Mouse (Mus musculus) left cerebral cortex, postnatal 4 days (tissue): ENCODE measurements at regions not wholly inside any gene's neighbourhood (a gene's known extent, or its start where the extent isn't known, plus 50 kb on each side); places are given as distances from the start of the nearest gene placed in this dataset.

ENCODE experiments used
- DNase-seq: peaks from one replicate; pipeline ENCODE4 v3.0.0-alpha.2; 2022
- intact Hi-C: fragments of 180-260 bp; cut with DNase I; formaldehyde crosslinking; loops from one replicate; pipeline ENCODE4 v1.15.1; 2025

DNA sequence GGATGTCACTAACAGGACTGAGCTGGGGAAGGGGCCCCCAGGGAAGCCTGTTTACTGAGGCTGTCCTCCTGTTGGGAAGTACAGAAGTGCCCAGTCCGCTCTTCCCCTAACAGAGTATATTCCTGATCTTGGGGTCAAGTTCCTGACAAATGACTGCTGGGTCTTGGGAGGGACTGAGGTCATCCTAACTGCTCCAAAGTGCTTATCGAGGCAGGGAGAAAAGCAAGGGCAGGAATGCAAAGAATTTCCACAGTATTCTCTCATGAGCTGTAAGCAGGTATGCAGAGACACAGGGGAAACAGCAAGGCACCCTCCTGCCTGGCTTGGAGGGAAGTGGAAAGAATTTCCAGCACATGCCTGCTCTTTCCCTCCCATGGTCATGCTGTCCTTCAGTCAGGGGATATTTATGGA, 107.9 kb downstream of the Oma1 start:
- intact Hi-C loops: no loop called here
- DNase-seq: no peak

DNA sequence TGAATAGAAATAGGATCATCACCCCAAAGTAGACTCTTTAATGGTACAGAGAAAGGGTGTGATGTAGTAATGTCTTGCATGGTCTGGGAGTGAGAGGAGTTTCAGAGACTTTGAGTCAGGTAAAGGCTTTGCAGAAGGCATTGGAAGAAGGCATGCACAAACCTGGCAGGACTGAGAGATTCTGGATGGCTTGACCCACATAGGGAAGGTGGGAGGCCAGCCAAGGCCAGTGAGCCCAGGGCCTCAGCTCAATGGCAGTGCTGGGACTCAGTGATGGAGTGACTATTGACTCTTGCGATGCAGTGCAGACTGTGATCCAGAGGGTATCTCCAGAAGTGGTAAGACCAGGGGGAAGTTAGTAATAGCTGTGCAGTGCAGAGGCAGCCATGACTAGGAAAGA, 127.8 kb downstream of the Oma1 start:
- intact Hi-C loops: no loop called here
- DNase-seq: no peak

DNA sequence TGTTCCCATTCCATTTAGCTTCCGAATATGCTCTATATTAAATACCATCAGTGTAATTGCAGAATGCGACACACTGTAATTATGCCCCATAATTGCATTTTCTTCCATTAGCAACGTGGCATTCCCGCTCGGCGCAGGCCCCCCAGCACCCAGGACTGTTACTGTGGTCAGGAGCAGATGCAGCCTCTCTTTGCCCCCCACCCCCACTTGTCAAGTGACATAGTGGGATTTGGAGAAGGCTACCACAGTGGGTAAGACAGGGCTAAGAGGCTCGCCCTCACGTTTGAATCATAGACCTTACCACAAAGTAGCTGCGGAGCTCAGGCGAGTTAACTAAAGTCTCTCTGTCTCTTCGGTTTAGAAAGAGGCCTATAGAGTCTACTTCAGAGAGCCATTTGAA, 128.3 kb downstream of the Oma1 start:
- no peak for DNase-seq
- intact Hi-C loops: no loop called here

DNA sequence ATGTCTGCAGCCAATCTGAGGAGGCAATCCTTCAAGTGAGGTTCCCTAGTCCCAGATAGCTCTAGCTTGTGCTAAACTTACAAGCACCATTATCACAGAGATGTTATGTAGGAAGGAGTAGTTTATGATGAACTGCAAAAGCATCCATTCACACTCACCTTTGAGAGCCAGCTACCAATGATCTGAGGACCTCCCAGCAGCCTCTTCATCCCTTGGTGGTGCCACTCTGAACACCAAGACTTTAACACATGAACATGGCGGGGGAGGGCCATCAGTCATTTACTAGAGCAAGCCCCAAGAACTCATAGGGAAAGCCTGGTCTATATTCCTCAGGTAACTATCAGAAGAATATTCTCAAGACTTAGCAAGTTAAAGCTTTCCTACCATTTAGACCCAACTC, 135.7 kb downstream of the Oma1 start:
- intact Hi-C loops: no loop called here
- DNase-seq: no peak

DNA sequence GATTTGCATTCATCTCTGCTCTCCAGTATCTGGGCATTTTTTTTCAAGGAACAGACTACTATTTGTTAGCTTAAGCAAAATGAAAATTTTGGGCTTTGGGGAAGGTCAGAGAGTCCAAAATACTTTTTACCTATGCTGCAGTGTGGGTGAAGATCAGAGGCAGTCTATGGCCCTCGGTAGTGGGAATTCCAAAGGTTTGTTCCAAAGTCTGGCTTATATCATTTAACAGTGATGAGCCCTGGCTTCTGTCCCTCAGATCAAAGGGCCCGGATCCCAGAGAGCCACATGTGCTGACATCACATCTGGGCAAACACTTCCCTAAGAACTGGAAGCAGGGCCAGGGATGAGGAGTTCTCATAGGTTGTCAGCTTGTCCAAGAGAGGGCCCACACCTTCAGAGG, 136.5 kb downstream of the Oma1 start:
- intact Hi-C loops: no loop called here

DNA sequence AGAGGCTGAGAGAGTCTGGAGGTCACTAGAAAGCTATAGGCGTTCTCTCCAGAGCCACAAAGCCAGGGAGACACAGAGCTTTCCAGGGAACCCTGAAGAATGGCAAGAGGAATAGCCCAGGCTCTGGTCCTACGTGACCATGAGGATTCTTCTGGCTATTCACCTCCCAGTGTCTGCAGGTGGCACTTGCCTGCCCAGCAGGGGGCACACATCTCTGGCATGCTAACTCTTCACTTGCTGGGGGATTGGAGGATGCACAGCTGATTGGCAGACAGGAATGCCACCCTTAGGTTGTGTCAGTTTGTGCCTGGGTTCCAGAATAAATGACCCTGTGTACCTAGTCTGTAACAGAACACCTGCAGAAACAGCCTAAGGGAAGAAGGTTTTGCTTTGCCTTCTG, 141.8 kb downstream of the Oma1 start:
- intact Hi-C loops: no loop called here
- DNase-seq: no peak

More for the DNA sequence above, 136.5 kb downstream of the Oma1 start:
- DNase-seq: no peak

DNA sequence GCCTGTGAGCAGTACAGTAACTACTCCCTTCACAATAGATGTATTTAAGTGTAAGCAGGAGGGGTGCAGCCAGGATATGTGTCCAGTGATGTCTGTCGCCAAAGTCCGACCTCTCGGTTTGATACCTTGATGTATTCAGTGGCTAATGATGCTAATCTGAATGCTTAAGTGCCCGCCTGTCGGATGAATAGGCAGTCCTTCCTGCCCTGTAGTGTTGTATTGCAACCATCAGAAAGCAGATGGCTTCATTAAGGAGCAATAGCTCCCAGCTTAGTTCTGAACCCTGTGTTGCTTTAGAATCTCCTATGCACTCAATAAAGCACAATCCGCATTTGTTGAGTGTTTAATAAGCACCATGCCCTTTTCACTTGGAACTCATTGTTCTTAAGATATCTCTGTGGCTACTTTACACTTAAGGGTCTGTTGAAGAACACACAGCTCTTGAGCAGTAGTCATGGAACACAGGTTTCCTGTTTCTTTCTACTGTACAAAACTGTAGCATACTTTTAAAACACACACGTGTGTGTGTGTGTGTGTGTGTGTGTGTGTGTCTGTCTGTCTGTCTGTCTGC, 152.5 kb downstream of the Oma1 start:
- no peak for DNase-seq
- intact Hi-C loops: no loop called here

DNA sequence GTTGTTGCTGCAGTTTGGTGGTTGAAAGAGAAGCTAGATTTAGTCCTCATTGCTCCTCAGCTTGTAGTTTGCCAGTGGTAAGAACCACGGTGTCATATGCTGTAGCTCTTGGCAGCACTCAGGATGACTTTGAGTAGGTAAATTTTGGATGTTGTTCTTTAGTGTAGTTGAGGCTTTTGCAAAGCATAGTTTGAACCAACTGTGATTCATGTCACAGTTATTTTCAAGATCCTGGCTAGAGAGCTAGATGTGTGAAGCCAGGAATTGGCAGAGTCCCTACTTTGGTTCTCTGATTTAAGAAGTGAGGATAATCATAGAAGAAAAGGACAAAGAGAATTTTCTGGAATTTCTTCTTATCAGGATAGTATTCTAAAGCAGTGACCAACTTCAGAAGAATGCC, 143.6 kb upstream of the Dab1 start:
- intact Hi-C loops: no loop called here
- no peak for DNase-seq

DNA sequence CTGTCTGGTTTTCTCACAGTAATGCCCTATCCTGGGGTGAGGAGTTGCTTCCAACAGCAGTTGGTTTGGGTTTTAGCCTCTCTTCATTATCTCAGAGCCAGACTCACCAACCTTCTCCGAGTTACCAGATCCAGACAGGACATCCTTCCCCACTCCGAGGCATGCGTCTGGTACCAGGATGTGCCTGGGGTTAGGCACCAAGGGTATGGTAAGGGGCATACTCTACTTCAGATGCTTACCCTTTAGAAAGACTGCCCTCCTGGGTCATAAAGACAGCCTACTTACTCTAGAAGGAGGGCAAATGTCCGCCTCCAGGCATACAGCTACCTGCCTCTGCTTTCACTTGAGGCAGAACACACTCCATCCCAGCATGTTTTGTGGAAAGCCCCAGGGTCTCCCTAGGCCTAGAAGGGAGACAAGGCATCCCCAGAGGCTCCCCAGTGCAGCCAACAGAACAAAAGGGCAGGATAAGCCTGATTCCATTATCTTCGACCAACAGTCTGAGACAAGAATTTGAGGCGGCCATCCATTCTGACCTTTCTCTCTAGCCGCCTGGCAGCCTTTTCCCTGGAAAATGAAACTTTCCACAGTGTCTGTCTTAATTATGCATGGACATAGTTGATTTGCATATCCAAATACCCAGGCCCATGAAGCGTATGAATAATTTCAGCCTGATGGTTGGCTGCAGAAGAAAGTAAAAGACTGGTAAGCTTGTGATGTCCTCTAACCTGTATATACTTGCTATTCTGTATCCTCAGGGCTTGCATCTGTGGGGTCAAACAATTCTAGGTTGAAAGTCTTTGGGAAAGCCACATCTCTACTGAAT, 132.8 kb upstream of the Dab1 start:
- intact Hi-C loops: no loop called here

DNA sequence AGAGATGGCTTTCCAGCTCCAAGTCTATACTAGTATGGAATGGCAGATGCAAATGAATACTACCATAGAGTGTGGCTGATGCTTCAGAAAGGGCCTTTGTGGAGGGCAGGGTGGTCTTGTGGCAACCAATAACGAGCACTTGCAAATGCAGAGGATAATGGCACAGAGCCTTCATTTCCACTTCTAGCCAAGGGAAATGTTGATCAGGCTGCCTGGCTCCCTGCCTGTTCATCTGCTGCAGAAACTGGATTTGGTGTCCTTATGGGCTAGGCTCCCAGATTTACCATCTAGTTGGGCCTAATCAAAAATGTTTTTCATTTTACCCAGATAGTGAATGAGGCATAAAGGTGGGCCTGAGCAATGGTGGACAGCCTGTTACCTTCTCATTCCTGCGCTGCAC, 110.7 kb upstream of the Dab1 start:
- peak; percentile 64 for DNase-seq
- intact Hi-C loops: no loop called here

More for the DNA sequence above, 132.8 kb upstream of the Dab1 start:
- peak; percentile 2 for DNase-seq

DNA sequence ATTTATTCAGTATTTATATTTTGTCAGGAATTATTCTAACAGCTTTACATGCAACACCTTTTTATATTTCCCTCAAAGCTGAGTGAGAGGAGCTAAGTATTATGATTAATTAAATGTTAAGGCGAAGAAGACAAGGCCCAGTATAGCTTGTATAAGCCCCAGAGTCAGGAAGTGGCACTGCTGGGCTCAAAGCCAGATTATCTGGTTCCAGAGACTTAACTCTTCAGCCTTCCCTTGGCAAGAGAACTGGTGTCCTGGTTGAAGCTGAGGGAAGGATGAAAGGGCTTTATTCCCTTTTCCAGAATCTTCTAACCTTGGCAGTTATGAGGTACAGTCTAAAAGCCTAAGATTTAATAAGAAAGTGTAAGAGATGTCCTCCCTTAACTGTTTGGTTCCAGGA, 106.3 kb upstream of the Dab1 start:
- intact Hi-C loops: no loop called here
- DNase-seq: peak; percentile 18

DNA sequence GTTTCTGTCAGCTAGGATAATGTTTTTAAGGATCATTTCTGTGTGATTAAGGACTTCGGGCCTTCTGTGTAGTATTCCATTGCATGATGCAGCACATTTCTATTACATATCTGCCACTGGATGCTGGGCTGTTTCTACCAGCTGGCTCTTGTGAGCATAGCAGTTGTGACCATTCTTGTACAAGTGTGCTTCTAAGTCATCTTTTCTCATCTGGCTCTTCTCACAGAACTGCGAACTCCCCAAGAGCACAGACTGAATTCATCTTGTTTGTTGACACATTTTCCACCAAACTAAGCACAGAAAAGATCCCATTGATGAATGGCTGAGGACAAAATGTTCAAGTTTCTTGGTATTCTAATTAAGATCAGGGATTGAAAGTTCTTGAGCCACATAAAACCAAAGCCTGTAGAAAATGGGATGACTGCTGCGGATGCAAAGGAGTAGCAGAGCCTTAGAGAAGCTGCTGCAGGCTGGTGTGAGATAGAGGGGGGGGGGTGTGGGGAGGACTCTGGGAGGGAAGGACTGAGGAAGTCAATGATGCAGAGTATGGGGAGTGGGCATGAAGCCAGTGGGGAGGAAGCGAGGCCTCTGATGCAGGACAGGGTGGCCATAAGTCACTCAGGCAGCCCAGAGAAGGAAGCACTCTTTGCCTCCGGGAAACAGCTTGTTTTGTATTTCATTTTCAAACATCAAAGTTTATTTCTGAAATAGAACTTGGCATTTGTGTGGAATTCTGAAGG, 97.1 kb upstream of the Dab1 start:
- DNase-seq: no peak
- intact Hi-C loops: no loop called here

DNA sequence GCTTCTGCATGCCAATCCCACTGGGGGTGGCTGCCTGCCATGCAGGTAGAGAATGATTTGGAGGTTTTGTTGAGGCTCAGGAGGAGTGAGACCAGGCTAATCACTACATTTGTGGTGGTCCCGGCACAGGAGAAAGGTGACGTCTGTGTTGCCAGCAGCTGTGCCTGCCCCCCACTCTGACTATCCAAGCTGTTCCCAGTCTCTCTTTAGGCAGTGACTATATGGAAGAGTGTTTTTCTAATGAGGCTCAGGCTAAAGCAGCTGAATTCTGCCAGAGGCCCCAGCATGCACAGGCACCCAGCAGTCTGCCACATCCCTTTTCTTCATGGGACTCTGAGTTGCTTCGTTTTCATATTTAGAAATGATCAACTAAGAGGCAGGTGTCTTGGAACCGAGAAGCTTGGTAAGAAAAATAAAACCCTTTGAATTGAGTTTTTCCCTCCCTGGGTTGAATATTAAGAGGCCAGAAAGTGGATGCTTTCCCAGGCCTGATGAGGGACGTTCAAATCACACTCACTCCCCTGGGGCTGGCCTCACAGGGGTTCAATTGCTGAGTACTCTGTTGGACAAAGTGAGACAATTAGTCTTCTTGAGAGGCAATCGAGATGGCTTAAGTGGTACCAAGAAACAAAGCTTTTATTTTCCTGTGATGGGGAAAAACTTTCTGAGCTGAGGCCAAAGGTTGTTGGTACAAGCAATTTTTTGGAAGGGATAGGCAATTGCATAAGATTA, 82.5 kb upstream of the Dab1 start:
- DNase-seq: no peak
- intact Hi-C loops: no loop called here

DNA sequence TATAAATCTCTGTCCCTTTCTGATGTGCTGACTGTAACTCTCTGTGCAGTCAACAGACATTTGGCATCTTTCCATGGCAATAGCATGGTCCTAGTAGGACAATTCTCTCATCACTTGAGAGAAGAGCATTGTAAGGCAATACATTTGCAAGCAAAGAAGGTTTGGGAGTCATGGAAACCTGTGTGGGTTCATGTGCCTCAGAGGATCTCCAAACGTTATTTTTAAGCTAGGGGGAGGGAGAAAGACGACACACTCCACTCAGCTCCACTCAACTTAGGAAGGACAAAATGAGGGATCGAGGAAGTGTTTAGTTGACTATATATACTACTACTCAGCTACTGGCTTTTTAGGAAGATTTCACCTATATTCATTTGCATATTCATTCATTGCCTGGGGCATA, 78.2 kb upstream of the Dab1 start:
- intact Hi-C loops: no loop called here

DNA sequence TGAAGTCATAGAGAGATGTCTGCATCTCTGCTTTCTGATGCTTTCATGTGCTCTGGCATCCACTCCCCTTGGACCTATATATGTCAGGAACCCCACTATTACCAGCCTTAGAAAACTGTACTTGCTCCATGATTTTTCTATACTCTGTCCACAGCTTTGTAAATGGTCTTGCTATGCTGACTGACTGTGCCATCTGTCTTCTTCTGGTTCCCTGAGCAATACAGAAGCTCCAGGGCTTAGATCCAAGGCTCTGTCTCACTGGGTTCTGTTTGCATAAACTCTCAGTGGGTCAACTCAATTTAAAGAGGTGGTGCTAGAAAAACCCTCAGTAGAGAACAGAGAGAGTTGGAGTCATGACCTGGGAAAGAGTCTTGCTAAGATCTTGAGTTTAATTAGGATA, 71.9 kb upstream of the Dab1 start:
- no peak for DNase-seq
- intact Hi-C loops: no loop called here

More for the DNA sequence above, 78.2 kb upstream of the Dab1 start:
- no peak for DNase-seq

DNA sequence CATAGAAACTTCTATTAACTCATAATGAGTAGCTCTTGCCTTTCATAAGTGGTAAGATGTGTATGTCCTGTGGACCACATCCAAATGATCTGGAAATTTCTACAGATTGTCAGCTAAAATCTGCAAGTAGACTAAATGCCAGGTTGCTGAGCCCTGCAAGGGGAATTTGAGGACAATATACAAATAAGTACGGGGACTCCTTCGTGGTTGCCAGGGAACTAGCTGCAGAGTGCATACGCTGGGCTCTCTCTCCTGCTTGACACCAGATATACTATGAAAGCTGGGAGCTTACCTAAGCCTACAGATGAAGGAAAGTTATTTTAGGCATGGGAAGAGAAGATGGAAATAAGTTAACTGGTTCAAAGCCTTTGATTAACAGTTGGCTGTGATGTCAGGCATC, 66.7 kb upstream of the Dab1 start:
- intact Hi-C loops: no loop called here
- DNase-seq: no peak

DNA sequence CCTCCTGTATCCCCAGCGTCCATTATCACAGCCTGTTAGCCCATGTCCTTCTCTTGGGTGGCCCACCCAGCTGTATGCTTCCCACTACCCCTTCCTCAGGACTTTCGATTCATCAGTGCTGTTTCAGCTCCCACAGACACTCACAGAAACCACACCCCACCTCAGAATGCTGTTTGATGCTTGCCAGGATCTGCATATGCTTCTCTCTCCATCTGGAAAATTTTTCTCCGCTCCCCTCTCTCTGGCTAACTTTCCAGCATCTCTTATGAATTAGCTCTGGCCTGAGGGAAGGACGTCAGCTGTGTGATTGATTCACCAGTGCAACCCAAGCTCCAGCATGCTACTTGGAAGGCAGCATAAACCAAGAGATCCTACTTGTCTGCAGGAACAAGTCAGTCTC, 66.0 kb upstream of the Dab1 start:
- peak; percentile 21 for DNase-seq
- intact Hi-C loops: no loop called here

DNA sequence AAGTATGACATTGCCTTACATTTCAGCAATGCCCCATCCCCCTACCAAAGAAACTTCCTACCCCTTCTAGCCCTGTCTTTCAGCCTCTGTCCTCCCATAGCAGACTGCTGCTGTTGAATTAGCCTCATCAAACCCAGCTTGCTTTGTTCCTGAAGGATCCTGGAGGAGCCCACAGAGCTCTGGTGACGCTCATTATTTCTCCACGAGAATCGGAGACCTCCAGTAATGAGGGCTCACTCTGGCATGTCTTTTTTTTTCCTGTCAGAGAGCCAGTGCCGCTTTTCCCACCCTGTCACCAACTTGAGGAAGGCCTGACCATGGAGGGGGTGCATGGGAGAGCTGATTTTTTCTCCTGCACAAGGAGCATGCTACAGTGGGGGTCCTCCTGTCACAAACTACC, 64.6 kb upstream of the Dab1 start:
- no peak for DNase-seq
- intact Hi-C loops: no loop called here
